Mouse (Mus musculus) forebrain, postnatal 0 days (tissue): ENCODE data around the gene Agfg2. TPM values are rescaled to one million over a fixed set of nuclear protein-coding genes. Genes with fewer than 3 reads are reported as not detected.

Experiments used
- ATAC-seq: fragments of 200-750 bp; cut with Nextera tagmentation; 2 replicates; pipeline ENCODE4 v1.8.0; 2017; ENCODE audit warnings: mild to moderate bottlenecking, moderate library complexity
- DNase-seq: peaks from one replicate; pipeline ENCODE4 v3.0.0-alpha.2; 2015
- H3K27ac ChIP-seq: fragments of 300-500 bp; sonication (generic); 2 replicates; pipeline ENCODE4 v1.5.1; 2014; ENCODE audit warnings: low read depth, mild to moderate bottlenecking, antibody characterized with exemption, low read length, moderate library complexity, mixed read lengths
- H3K27me3 ChIP-seq: fragments of 300-500 bp; sonication (generic); 2 replicates; pipeline ENCODE4 v1.6.1; 2014; ENCODE audit warnings: mild to moderate bottlenecking, low read length, mixed read lengths; ENCODE audit not compliant: insufficient read depth
- H3K36me3 ChIP-seq: fragments of 300-500 bp; sonication (generic); 2 replicates; pipeline ENCODE4 v1.6.1; 2014; ENCODE audit warnings: mild to moderate bottlenecking, moderate library complexity; ENCODE audit not compliant: insufficient read depth
- H3K4me1 ChIP-seq: fragments of 300-500 bp; sonication (generic); 2 replicates; pipeline ENCODE4 v1.6.1; 2014; ENCODE audit warnings: antibody characterized with exemption; ENCODE audit not compliant: insufficient read depth
- H3K4me2 ChIP-seq: fragments of 300-500 bp; sonication (generic); 2 replicates; pipeline ENCODE4 v1.6.1; 2014; ENCODE audit warnings: low read depth, mild to moderate bottlenecking, moderate library complexity
- H3K4me3 ChIP-seq: fragments of 300-500 bp; sonication (generic); 2 replicates; pipeline ENCODE4 v1.5.1; 2014; ENCODE audit warnings: low read depth, low read length, mixed read lengths
- H3K9ac ChIP-seq: fragments of 300-500 bp; sonication (generic); 2 replicates; pipeline ENCODE4 v1.6.1; 2014; ENCODE audit warnings: mild to moderate bottlenecking
- H3K9me3 ChIP-seq: fragments of 300-500 bp; sonication (generic); 2 replicates; pipeline ENCODE4 v1.6.1; 2016; ENCODE audit warnings: low read length
- CTCF ChIP-seq: sonication (generic); IDR thresholded peaks from 2 replicates; pipeline ENCODE4 v1.5.1; 2016; ENCODE audit warnings: antibody characterized with exemption, control low read depth, low read depth
- WGBS: fragments of 180-500 bp; shearing (Covaris S2); extraction: QIAGEN DNeasy Blood & Tissue Kit; methylation state at CpG from one replicate; pipeline ENCODE4 v1.1.7; 2014; 5-methylcytosine and 5-hydroxymethylcytosine counted together
- polyA plus RNA-seq: library from polyadenylated mRNA; unstranded; fragments of >200 nt; fragmentation: Nextera tagmentation; extraction: Ambion mirVana; gene quantifications from 2 replicates; pipeline ENCODE4 v1.2.1, GENCODE M21; 2015
- total RNA-seq: library from RNA; depleted of rRNA; stranded (reverse); fragments of >200 nt; gene quantifications from 2 replicates; pipeline ENCODE4 v1.2.3, GENCODE M21; 2014

Gene Agfg2
- total and polyA plus RNA-seq, 2 experiments from 2014 or later = 15.0 to 18.7 TPM

- Histone ChIP-seq H3K4me1 (peaks cover 14% of the 10 kb centered on the region), H3K27me3 (no peaks in the 10 kb centered on the region), H3K36me3 (peaks cover 19% of the 10 kb centered on the region), H3K9ac (no peak overlapping the region), H3K27ac (0 out of 2 replicates have a peak overlapping the region, but pooled peaks have one; percentile 21), H3K4me3 (no peak overlapping the region), H3K9me3 (no peaks in the 10 kb centered on the region), H3K4me2 (no peak overlapping the region)
- 77% methylated on average over 9 of the region's 9 CpGs for WGBS
- no peak for DNase-seq
- no peak for TF ChIP-seq CTCF
- ATAC-seq = no peak
Measured at GRCm38 (mm10) chr5:137631171-137631570, 53.4 kb downstream of the Agfg2 start.

GRCm38 (mm10) chr5:137630602-137631001 is 53.9 kb downstream of the Agfg2 start:
- Histone ChIP-seq H3K36me3 (peaks cover 13% of the 10 kb centered on the region), H3K9ac (no peak overlapping the region), H3K9me3 (no peaks in the 10 kb centered on the region), H3K27me3 (no peaks in the 10 kb centered on the region), H3K4me2 (peak overlapping the region; percentile 90), H3K4me1 (peaks cover 14% of the 10 kb centered on the region), H3K4me3 (no peak overlapping the region), H3K27ac (0 out of 2 replicates have a peak overlapping the region, but pooled peaks have one; percentile 21)
- 52% methylated on average over 3 of the region's 3 CpGs for WGBS
- ATAC-seq (no peak), DNase-seq (no peak)
- no peak for TF ChIP-seq CTCF

- no peaks in the 10 kb centered on the region for H3K9me3 ChIP-seq
- TF ChIP-seq CTCF = no peak
- no peak for ATAC-seq
- peak overlapping the region; percentile 90 for H3K4me3 ChIP-seq
- peak overlapping the region; percentile 90 for H3K4me2 ChIP-seq
- peak overlapping the region; percentile 75 for H3K9ac ChIP-seq
- no peak overlapping the region for H3K27ac ChIP-seq
- H3K27me3 ChIP-seq = no peaks in the 10 kb centered on the region
- 31% methylated on average over 6 of the region's 6 CpGs for WGBS
- DNase-seq = no peak
- peaks cover 14% of the 10 kb centered on the region for H3K4me1 ChIP-seq
- peaks cover 8% of the 10 kb centered on the region; the same call in 1 of the 2 replicates for H3K36me3 ChIP-seq
Measured at GRCm38 (mm10) chr5:137629906-137630545, 54.5 kb downstream of the Agfg2 start.

- DNase-seq (no peak), ATAC-seq (no peak)
- no peak for TF ChIP-seq CTCF
- peak overlapping the region; percentile 90 for H3K4me2 ChIP-seq
- WGBS = under 1% methylated on average over 23 of the region's 23 CpGs
- H3K4me3 ChIP-seq = peak overlapping the region; percentile 90
- H3K36me3 ChIP-seq = peaks cover 8% of the 10 kb centered on the region; the same call in 1 of the 2 replicates
- peak overlapping the region; percentile 75 for H3K9ac ChIP-seq
- H3K27me3 ChIP-seq = no peaks in the 10 kb centered on the region
- peak overlapping the region; percentile 74 for H3K27ac ChIP-seq
- H3K9me3 ChIP-seq = no peaks in the 10 kb centered on the region
- H3K4me1 ChIP-seq = peaks cover 14% of the 10 kb centered on the region
Measured at GRCm38 (mm10) chr5:137629306-137629721, 55.2 kb downstream of the Agfg2 start.

- Histone ChIP-seq H3K9me3 (no peaks in the 10 kb centered on the region), H3K4me2 (peak within 1 kb of the TSS; percentile 90), H3K4me1 (peaks cover 14% of the 10 kb centered on the region), H3K27me3 (no peaks in the 10 kb centered on the region), H3K27ac (peak within 1 kb of the TSS; percentile 85), H3K9ac (peak within 1 kb of the TSS; percentile 75), H3K36me3 (0 out of 2 replicates have a peak, but pooled peaks cover 1% of the 10 kb centered on the region), H3K4me3 (peak within 1 kb of the TSS; percentile 90)
- TF ChIP-seq CTCF = peak; percentile 33; the same call in 1 of the 2 replicates
- peak; percentile 100 for DNase-seq
- ATAC-seq = peak; percentile 98
- under 1% methylated on average over 45 of the region's 46 CpGs for WGBS
Measured at GRCm38 (mm10) chr5:137628498-137629305, 55.8 kb downstream of the Agfg2 start, which contains the start of the genes Fbxo24, Lrch4 and Gm20605. Gene Fbxo24, minus strand, starts transcription at chr5:137629002. Gene Lrch4, plus strand, starts transcription at chr5:137629121. Gene Gm20605, plus strand, starts transcription at chr5:137629175.

- TF ChIP-seq CTCF = no peak
- Histone ChIP-seq H3K9me3 (no peaks in the 10 kb centered on the region), H3K4me1 (peaks cover 14% of the 10 kb centered on the region), H3K4me3 (peak overlapping the region; percentile 61), H3K27ac (peak overlapping the region; percentile 85), H3K9ac (peak overlapping the region; percentile 64), H3K4me2 (peak overlapping the region; percentile 73), H3K27me3 (no peaks in the 10 kb centered on the region), H3K36me3 (no peaks in the 10 kb centered on the region)
- 2% methylated on average over 9 of the region's 9 CpGs for WGBS
- no peak for DNase-seq
- ATAC-seq = no peak
Measured at GRCm38 (mm10) chr5:137627991-137628390, 56.5 kb downstream of the Agfg2 start.
